Mouse (Mus musculus) myocyte (in vitro differentiated cells): Measurements from ENCODE around the gene Hist1h2bg.
"Not testable (repeated sequence)": the region's sequence is repeated elsewhere in the genome, so short reads cannot be mapped to it uniquely, and the experiment has no call there.

Experiments
- CEBPB ChIP-seq: IDR thresholded peaks from 2 replicates; pipeline ENCODE4 v1.6.1; 2011; ENCODE audit warnings: mild to moderate bottlenecking, moderate library complexity; ENCODE audit not compliant: poor library complexity, insufficient read depth, severe bottlenecking
- MYOD1 ChIP-seq, 3 experiments: IDR thresholded peaks; one replicate each; pipeline ENCODE4 v1.6.1; 2011; ENCODE audit warnings: control low read depth in 2 of 3, low read depth in 2 of 3, mild to moderate bottlenecking in 2 of 3, moderate library complexity in 1 of 3; ENCODE audit not compliant: insufficient read length in 2 of 3, control insufficient read depth in 1 of 3
- MYOG ChIP-seq, 3 experiments: IDR thresholded peaks; one replicate each; pipeline ENCODE4 v1.6.1; 2011; ENCODE audit warnings: control low read depth in 2 of 3, low read depth in 2 of 3, mild to moderate bottlenecking in 2 of 3; ENCODE audit not compliant: insufficient read length in 2 of 3, control insufficient read depth in 1 of 3, insufficient read depth in 1 of 3
- POLR2A ChIP-seq: IDR thresholded peaks from one replicate; pipeline ENCODE4 v1.6.1; 2011; ENCODE audit warnings: low read depth, mild to moderate bottlenecking, control low read depth, moderate library complexity; ENCODE audit not compliant: insufficient read length
- SRF ChIP-seq: IDR thresholded peaks from one replicate; pipeline ENCODE4 v1.6.1; 2011; ENCODE audit warnings: low read depth; ENCODE audit not compliant: control insufficient read depth, insufficient read length
- TCF12 ChIP-seq: IDR thresholded peaks from one replicate; pipeline ENCODE4 v1.6.1; 2011; ENCODE audit warnings: mild to moderate bottlenecking, control low read depth; ENCODE audit not compliant: poor library complexity, insufficient read depth, severe bottlenecking
- USF1 ChIP-seq: IDR thresholded peaks from one replicate; pipeline ENCODE4 v1.6.1; 2011; ENCODE audit warnings: low read depth, mild to moderate bottlenecking, control low read depth, moderate library complexity

DNA sequence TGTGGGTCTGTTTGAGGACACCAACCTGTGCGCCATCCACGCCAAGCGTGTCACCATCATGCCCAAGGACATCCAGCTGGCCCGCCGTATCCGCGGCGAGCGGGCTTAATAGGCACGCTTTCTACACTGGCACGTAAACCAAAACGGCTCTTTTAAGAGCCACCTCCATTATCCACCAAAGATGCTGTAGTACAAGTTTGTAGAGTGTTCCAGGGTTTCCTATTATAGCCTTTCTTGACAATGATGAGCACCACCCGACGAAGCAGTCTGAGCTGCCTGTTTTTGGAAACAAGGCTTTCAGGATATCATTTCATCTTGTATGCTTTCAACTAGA is 26.4 kb upstream of the Hist1h2bg start:
- not testable (repeated sequence) for TF ChIP-seq POLR2A; MYOD1 (IDR thresholded peaks at IDR 0.05; ENCODE audit: control insufficient read depth in 1 of 3, insufficient read length in 2 of 3, low read depth in 2 of 3); SRF; TCF12; MYOG (IDR thresholded peaks at IDR 0.05; ENCODE audit: control insufficient read depth in 1 of 3, insufficient read depth in 1 of 3, insufficient read length in 2 of 3, low read depth in 2 of 3); CEBPB; USF1
